Mouse (Mus musculus) yolk sac, embryonic 10.5 days (tissue): ENCODE data around the gene Arl5c.
"Not testable (repeated sequence)": the region's sequence is repeated elsewhere in the genome, so short reads cannot be mapped to it uniquely, and the experiment has no call there.

Experiments
- DNase-seq: peaks from one replicate; pipeline ENCODE4 v3.0.0-alpha.2; 2017; ENCODE audit warnings: low spot score

Gene Arl5c

GRCm38 (mm10) chr11:97959300-97959680, 36.7 kb downstream of the Arl5c start:
- no peak for DNase-seq

GRCm38 (mm10) chr11:97958641-97959299, 37.2 kb downstream of the Arl5c start:
- DNase-seq: no peak

GRCm38 (mm10) chr11:97956905-97957560, 38.9 kb downstream of the Arl5c start:
- DNase-seq: no peak

- no peak for DNase-seq
Measured at GRCm38 (mm10) chr11:97955915-97956314, 40.1 kb downstream of the Arl5c start.

GRCm38 (mm10) chr11:97955146-97955902, 40.7 kb downstream of the Arl5c start:
- DNase-seq: no peak

- no peak for DNase-seq
Measured at GRCm38 (mm10) chr11:97954469-97955141, 41.4 kb downstream of the Arl5c start.

- no peak for DNase-seq
Measured at GRCm38 (mm10) chr11:97953939-97954275, 42.1 kb downstream of the Arl5c start.

- no peak for DNase-seq
Measured at GRCm38 (mm10) chr11:97953179-97953938, 42.6 kb downstream of the Arl5c start.

- no peak for DNase-seq
Measured at GRCm38 (mm10) chr11:97952367-97953006, 43.5 kb downstream of the Arl5c start.

- DNase-seq: no peak
Measured at GRCm38 (mm10) chr11:97949703-97950475, 46.1 kb downstream of the Arl5c start.

- peak; percentile 23 for DNase-seq
Measured at GRCm38 (mm10) chr11:97947426-97947825, 48.6 kb downstream of the Arl5c start.

GRCm38 (mm10) chr11:97945738-97946289, 50.2 kb downstream of the Arl5c start:
- DNase-seq: not testable (repeated sequence)

GRCm38 (mm10) chr11:97945031-97945430, 51.0 kb downstream of the Arl5c start:
- DNase-seq: no peak

- no peak for DNase-seq
Measured at GRCm38 (mm10) chr11:97943256-97943655, 52.7 kb downstream of the Arl5c start.

GRCm38 (mm10) chr11:97942420-97943111, 53.4 kb downstream of the Arl5c start:
- DNase-seq: no peak
